Mouse (Mus musculus) testis, adult 2 months (tissue): ENCODE data around the gene Pigc.

Experiments used
- CTCF ChIP-seq: fragments of 200-500 bp; IDR thresholded peaks from 2 replicates; pipeline ENCODE4 v1.5.1; 2012; ENCODE audit warnings: low read depth, mild to moderate bottlenecking, inconsistent platforms, low read length, moderate library complexity; ENCODE audit not compliant: control insufficient read depth, insufficient read depth, insufficient replicate concordance
- POLR2A ChIP-seq: fragments of 200-500 bp; IDR thresholded peaks from 2 replicates; pipeline ENCODE4 v1.6.1; 2012; ENCODE audit warnings: low read depth, mild to moderate bottlenecking, inconsistent platforms, low read length, moderate library complexity; ENCODE audit not compliant: control insufficient read depth

- no peak for TF ChIP-seq POLR2A
- TF ChIP-seq CTCF: no peak
Observed at GRCm38 (mm10) chr1:161957964-161958950, 10.7 kb upstream of the Pigc start.
